Mouse (Mus musculus) Muller cell, postnatal 12 days (primary cell): Measurements from ENCODE around the gene 1700015F17Rik.

ENCODE experiments used
- DNase-seq: peaks from one replicate; pipeline ENCODE4 v3.0.0-alpha.2; 2015; ENCODE audit errors: inconsistent ontology term

1700015F17Rik gene

GRCm38 (mm10) chr5:5479043-5479442 is at the start of gene 1700015F17Rik:
Gene 1700015F17Rik, minus strand, starts transcription at chr5:5479143.
- no peak for DNase-seq

- DNase-seq, result no peak
Observed at GRCm38 (mm10) chr5:5515411-5515810, 36.5 kb upstream of the 1700015F17Rik start.

- peak; percentile 99 for DNase-seq
Observed at GRCm38 (mm10) chr5:5514196-5515076, 35.5 kb upstream of the 1700015F17Rik start, which contains the start of gene Cldn12. Gene Cldn12, minus strand, starts transcription at chr5:5514958.

- peak; percentile 58 for DNase-seq
Observed at GRCm38 (mm10) chr5:5511401-5511800, 32.5 kb upstream of the 1700015F17Rik start.

DNA sequence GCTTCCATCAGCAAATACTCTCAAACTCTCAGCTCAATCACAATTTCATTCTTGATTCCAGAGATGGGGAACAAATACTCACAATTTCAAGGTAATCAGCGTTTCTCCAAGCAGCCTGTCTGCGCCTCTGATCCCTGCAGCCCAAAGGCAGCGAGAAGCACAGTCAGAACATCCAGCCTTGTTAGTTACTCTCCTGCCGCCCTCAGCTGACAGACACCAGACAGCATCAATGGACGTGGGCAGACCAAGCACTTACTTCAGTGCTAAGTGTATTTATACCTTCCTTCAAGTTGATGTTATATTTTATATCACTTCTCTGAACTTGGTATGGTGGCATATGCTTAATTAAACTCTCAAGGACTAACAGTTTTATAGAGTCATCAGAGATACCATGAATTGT is 32.0 kb upstream of the 1700015F17Rik start:
- no peak for DNase-seq

GRCm38 (mm10) chr5:5510304-5510887 is 31.5 kb upstream of the 1700015F17Rik start:
- DNase-seq, result peak; percentile 95

DNA sequence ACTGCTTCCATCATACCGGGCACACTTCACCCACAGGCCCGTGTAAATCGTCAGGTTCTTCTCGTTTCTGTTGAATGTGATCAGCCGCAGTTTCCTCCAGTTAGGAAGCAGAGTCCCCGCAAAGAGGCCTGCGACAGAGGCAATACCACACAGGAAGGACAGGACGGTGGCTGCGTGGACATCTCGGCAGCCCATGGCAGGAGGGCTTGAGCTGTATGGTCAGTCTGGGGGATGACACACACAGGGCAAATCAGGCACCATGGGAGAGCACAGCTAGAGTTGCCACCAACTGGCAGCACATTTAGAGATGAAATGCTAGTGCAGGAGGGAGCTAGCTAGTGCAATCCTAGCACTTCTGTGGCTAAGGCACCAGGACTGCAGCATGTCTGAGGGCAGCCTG is 29.3 kb upstream of the 1700015F17Rik start:
- DNase-seq, result no peak

DNA sequence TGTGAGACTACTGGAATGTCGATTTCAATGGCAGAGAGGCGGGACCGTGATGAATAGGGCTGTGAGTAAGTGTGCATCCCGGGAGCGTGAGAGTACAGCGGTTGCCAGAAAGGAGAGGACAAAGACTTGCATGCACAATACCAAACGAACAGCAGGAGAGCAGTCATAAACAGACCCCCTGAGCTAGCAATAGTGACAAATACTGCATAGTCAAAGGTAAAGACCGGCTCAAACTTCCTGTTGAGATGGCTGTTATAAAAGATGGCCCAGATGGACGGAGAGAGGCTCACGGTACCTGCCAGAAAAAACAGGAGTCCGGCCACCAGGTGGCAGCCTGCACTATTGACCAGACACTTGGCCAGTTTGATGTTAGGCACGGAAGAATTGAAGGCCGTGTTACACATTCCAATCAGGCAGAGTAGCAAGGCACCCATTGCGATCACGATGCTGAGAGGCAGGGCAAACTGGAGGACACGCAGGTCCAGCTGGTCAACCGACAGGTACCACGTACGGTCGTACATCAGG is 28.8 kb upstream of the 1700015F17Rik start:
- DNase-seq, result peak; percentile 93

- no peak for DNase-seq
Observed at GRCm38 (mm10) chr5:5504456-5504855, 25.5 kb upstream of the 1700015F17Rik start.

- no peak for DNase-seq
Observed at GRCm38 (mm10) chr5:5503381-5503780, 24.4 kb upstream of the 1700015F17Rik start.

DNA sequence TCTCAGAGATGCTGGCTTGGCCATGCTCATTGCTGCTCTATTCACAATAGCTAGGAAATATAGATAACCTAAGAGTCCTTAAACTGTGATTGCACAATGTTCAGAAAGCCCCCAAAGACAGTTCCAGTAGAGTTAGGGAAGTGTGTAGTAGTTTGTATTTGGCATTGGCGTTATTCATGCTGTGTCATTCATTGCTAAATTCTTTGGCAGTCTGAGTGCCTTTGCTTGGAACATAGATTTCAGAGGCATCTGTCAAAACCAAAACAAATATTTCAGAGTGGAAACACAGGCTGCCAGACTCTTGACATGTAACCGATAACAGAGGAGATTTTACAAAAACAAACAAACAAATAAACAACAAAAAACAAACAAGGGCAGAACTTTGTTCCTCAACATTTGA is 22.6 kb upstream of the 1700015F17Rik start:
- DNase-seq, result peak; percentile 69

- DNase-seq, result peak; percentile 96
Observed at GRCm38 (mm10) chr5:5496393-5496792, 17.4 kb upstream of the 1700015F17Rik start.

- DNase-seq, result no peak
Observed at GRCm38 (mm10) chr5:5495042-5495441, 16.1 kb upstream of the 1700015F17Rik start.

DNA sequence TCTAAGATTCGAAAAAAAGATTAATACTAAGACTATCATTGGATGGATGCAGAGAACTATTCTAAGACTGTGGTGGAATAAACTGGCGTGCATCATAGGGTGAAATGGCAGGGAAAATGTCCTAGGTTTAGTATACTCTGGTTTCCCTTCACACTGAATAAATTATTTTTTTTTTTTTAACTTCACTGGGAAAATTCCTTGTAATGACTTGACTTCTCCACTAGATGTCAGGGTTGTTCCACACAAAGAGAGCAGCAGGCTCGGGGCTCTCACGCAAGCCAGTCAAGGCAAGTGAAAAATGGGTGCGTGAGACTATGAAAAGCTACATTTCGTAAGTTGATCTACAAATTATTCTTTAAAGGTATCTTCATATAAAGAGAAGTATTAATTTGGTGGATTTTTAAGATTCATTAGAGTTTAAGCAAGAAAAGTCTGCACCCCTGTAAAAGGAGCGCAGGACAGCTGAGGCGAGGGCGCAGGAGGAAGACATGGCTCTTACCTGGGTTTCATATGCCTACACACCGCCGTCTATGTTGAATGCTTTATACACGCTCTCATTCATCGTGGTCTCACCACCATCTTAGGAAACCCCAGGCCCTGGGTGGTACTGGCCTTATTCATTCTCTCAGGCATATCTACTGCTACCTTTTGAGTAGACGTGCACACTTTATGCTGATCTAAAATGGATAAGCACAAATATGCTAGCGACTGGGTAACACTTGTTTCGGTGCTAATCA is 15.5 kb upstream of the 1700015F17Rik start:
- no peak for DNase-seq

DNA sequence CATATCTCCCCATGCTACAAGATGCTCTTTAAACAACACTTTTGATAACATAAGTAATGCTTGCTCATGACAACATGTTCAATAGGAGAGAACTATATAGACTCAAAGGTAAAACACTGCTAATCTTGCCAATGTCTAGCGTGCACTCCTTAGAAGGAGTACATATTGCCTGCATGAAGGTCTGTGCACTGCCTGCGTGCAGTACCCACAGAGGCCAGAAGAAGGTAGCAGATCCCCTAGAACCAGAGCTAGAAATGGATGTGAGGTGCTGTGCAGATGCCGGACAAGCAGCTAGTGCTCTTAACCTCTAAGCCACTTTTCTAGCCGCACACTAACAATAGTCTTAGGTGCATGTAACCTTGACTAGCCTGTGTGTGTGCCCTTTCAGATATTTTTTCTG is 13.2 kb upstream of the 1700015F17Rik start:
- no peak for DNase-seq

DNA sequence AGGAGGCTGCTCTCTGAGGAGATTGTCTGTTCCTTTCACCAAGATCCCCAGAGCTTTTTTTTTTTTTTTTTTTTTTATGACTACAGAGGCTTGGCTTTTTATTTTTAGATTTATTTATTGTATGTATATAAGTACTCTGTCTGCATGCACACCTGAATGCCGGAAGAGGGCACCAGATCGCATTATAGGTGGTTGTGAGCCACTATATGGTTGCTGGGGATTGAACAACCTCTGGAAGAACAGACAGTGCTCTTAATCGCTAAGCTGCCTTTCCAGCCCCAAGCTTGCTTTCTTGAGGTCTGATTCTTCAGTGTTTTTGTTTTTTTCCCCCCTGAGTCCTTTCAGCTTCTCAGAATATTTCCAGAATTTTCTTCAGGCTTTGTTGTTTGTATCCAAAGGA is 7.1 kb upstream of the 1700015F17Rik start:
- DNase-seq, result no peak

DNA sequence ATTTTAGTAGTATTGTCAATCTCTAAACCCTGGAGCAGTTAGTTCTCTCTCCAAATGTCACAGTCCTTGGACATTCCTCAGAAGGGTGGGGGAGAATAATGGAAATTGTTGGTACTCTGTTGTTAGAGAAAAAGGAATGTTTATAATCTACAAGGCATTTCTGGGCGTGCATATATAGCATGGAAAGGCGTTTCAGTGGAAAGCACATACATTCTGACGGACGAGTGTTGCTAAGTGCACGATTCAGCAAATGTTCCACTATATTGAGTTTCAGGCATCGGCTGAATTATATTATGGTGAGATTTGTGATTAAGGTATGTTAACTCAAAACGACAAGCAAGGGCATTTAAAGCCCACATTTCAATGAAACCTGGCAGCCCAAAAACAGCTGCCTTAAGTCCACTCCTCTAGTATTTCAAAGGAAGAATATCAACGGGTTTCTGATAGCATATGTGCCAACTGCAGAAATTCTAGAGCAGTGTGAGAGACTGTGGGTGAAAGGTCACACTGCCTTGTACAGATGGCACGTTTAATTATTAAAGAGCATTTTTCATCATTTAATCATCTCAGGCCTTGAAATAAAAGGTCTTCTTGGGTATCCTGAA is 4.4 kb upstream of the 1700015F17Rik start:
- DNase-seq, result no peak

- DNase-seq, result peak; percentile 47
Observed at GRCm38 (mm10) chr5:5481662-5482061, 2.7 kb upstream of the 1700015F17Rik start.

DNA sequence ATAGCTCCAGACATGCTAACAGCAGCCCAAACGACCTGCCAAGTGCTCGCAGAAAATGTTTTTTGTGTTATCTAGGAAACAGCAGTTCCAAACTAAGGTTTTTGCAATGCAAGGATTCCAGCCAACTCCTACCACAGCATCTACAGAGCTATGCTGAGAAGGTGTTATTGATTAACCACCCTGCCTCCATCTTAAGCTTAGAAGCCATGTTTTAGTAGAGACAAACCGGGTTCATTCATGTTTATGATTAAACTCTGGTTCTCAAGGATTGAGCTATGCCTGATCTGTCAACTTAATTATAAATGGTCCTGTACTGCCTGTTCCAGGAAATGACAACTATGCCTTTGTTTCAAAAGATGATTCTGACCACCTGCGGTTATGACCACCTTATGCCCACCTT is 2.8 kb downstream of the 1700015F17Rik start:
- DNase-seq, result no peak

- DNase-seq, result no peak
Observed at GRCm38 (mm10) chr5:5465256-5465655, 13.7 kb downstream of the 1700015F17Rik start.

DNA sequence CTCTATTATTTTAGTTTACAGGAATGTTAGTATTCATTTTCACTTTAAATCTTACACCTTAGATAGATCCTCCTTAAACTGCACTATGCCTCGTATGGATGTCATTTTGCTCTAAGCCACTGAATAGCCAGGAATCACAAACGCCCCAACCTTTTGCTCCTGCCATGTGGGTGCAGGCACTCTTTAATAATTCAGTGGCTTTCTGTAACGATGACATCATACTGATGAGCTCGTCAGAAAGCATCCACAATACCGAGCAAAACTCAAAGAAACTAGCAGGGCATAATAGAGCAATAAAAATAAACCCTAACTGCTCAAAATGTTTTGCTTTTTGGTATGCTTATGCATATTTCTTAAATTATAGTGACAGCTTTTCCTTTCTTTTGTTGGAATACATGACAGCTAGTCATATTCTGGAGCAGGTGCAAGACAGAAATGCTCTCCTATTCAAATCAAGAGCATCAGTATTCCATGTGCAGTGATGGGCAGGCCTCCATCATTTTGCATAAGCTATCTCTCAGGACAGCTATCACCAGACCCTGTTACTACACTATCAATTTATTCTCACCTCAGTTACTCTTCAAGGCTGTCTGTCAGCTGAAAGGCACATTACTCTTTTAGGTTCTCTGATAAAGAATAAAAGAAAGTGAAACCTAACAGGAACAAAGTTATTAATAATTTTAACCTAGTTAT is 47.1 kb downstream of the 1700015F17Rik start:
- DNase-seq, result peak; percentile 26
